In genomic region chr2:151921596-151921995, GRCm38 (mm10) we compare ENCODE assay signal across 11 mouse cellular contexts. TPM values are rescaled to one million over a fixed set of nuclear protein-coding genes. Genes with fewer than 3 reads are reported as not detected.
DNase-seq lines count a peak whose midpoint lies in the region; ATAC-seq lines count a peak whose summit lies in the region.
"Had no signal": no experiment of that assay in that cellular context is flagged by ENCODE, and none has a peak within 500 bp of the region (broad histone marks: within the 10 kb centered on the region; RNA-seq: fewer than 3 reads in every experiment).

No protein-coding gene starts in this region.

- H3K4me1 ChIP-seq in heart, embryonic 11.5 days (ENCODE audit: control insufficient read depth, insufficient read depth, low read length), result 0 out of 2 replicates have a peak, but pooled peaks cover 3% of the 10 kb centered on the region
- peaks cover 3% of the 10 kb centered on the region; the same call in 1 of the 2 replicates for H3K4me1 ChIP-seq in forebrain, embryonic 11.5 days (replicated peaks; ENCODE audit: control insufficient read depth, insufficient read depth, low read length)

- no peak overlapping the region for H3K27ac ChIP-seq in heart, embryonic 11.5 days (ENCODE audit: low read depth, low read length)
- no peak overlapping the region for H3K27ac ChIP-seq in forebrain, embryonic 11.5 days (ENCODE audit: low read depth, low read length)
- H3K27ac ChIP-seq: forebrain, embryonic 13.5 days had no signal

- no peaks in the 10 kb centered on the region for H3K27me3 ChIP-seq in heart, embryonic 11.5 days (ENCODE audit: control insufficient read depth, insufficient read depth, low read length)
- H3K27me3 ChIP-seq in forebrain, embryonic 11.5 days (ENCODE audit: control insufficient read depth, insufficient read depth, low read length), result no peaks in the 10 kb centered on the region
- H3K27me3 ChIP-seq: forebrain, embryonic 13.5 days had no signal

- 30% methylated on average over 4 of the region's 4 CpGs for WGBS in heart, embryonic 11.5 days (ENCODE audit: insufficient replicate concordance)
- WGBS in forebrain, embryonic 11.5 days, result 56% methylated on average over 4 of the region's 4 CpGs

- H3K4me3 ChIP-seq in heart, embryonic 11.5 days (ENCODE audit: low read depth, low read length), result no peak overlapping the region
- H3K4me3 ChIP-seq in forebrain, embryonic 11.5 days (ENCODE audit: low read depth, low read length), result no peak overlapping the region
- H3K4me3 ChIP-seq: forebrain, embryonic 13.5 days had no signal

- no peak for ATAC-seq in heart, embryonic 11.5 days (replicated peaks; ENCODE audit: insufficient number of reproducible peaks, low FRiP score, low TSS enrichment)
- ATAC-seq in forebrain, embryonic 11.5 days (replicated peaks; ENCODE audit: low FRiP score), result no peak
- ATAC-seq: forebrain, embryonic 13.5 days; liver, postnatal 0 days had no signal

- H3K4me2 ChIP-seq in heart, embryonic 11.5 days, result no peak overlapping the region
- H3K4me2 ChIP-seq in forebrain, embryonic 11.5 days (ENCODE audit: low read depth, low read length, severe bottlenecking), result no peak overlapping the region
- H3K4me2 ChIP-seq: forebrain, embryonic 13.5 days had no signal

- H3K36me3 ChIP-seq in heart, embryonic 11.5 days (ENCODE audit: control insufficient read depth, insufficient read depth, low read length), result no peaks in the 10 kb centered on the region
- H3K36me3 ChIP-seq in forebrain, embryonic 11.5 days (ENCODE audit: control insufficient read depth, insufficient read depth, low read length), result no peaks in the 10 kb centered on the region

- no peak overlapping the region for H3K9ac ChIP-seq in heart, embryonic 11.5 days (ENCODE audit: low read depth, low read length)
- no peak overlapping the region for H3K9ac ChIP-seq in forebrain, embryonic 11.5 days (ENCODE audit: low read length)
- H3K9ac ChIP-seq: forebrain, embryonic 13.5 days; liver, postnatal 0 days had no signal

- peak; percentile 65 to 82 for DNase-seq in heart, adult 18-20 months
- peak; percentile 73 for DNase-seq in embryo, embryonic 10 days (ENCODE audit: low spot score)
- peak; percentile 75 to 79 for DNase-seq in heart, adult 9 months (ENCODE audit: low spot score in 2 of 2)
- peak; percentile 45 for DNase-seq in lung, postnatal 25 days (ENCODE audit: low spot score)
- no peak for DNase-seq in right cerebral cortex, postnatal 36 days (ENCODE audit: low spot score in 2 of 2)
- no peak for DNase-seq in forebrain, embryonic 11.5 days (ENCODE audit: low spot score)
- no peak for DNase-seq in spleen, postnatal 14 days (ENCODE audit: low spot score in 2 of 2)
- DNase-seq: kidney, adult 2 months; liver, postnatal 0 days had no signal

- no peaks in the 10 kb centered on the region for H3K9me3 ChIP-seq in heart, embryonic 11.5 days (replicated peaks; ENCODE audit: control insufficient read depth, low read length)
- no peaks in the 10 kb centered on the region for H3K9me3 ChIP-seq in forebrain, embryonic 11.5 days (ENCODE audit: control insufficient read depth, low read length)
- H3K9me3 ChIP-seq: forebrain, embryonic 13.5 days had no signal

RNA-seq across cellular contexts. Expression of gene Angpt4, which starts 10.6 kb away (rescaled TPM):
- total RNA-seq in heart, adult 18-20 months (2021), result under 1 TPM; 0.28 to 0.35 TPM
- 0.21 and 0.30 TPM in 2 replicates for polyA plus RNA-seq in heart, embryonic 11.5 days (2014; fragmentation: Nextera tagmentation; extraction: Ambion mirVana)
- polyA plus RNA-seq in forebrain, embryonic 11.5 days (2014; fragmentation: Nextera tagmentation; extraction: Ambion mirVana), result not detected in 2 replicates
- polyA plus RNA-seq: forebrain, embryonic 13.5 days had no signal

RNA-seq across cellular contexts. Expression of gene Fam110a, which starts 58.4 kb away (rescaled TPM):
- total RNA-seq in heart, adult 18-20 months (2021), result 1 to 10 TPM; 3.4 to 3.7 TPM
- 9.7 and 10.5 TPM in 2 replicates for polyA plus RNA-seq in heart, embryonic 11.5 days (2014; fragmentation: Nextera tagmentation; extraction: Ambion mirVana)
- 85.6 and 88.1 TPM in 2 replicates for polyA plus RNA-seq in forebrain, embryonic 11.5 days (2014; fragmentation: Nextera tagmentation; extraction: Ambion mirVana)

Comparison
In these comparisons a context has a peak if more than half of its experiments do, and no peak if none do; other contexts are left out.
1. DNase-seq: peak in heart, adult 18-20 months (2 of 2), embryo, embryonic 10 days (single experiment), heart, adult 9 months (2 of 2) and lung, postnatal 25 days (single experiment); none in right cerebral cortex, postnatal 36 days (0 of 2), forebrain, embryonic 11.5 days (single experiment) and spleen, postnatal 14 days (0 of 2).